Mouse (Mus musculus) left cerebral cortex, adult 2 months (tissue): ENCODE measurements at regions not wholly inside any gene's neighbourhood (a gene's known extent, or its start where the extent isn't known, plus 50 kb on each side); places are given as distances from the start of the nearest gene placed in this dataset.

Experiments used
- DNase-seq, 2 experiments: peaks; one replicate each; pipeline ENCODE4 v3.0.0; 2021 to 2022; ENCODE audit warnings: low spot score in 2 of 2, mixed read lengths in 1 of 2; ENCODE audit errors: extremely low spot score in 1 of 2
- H3K27ac ChIP-seq: fragments of 200-600 bp; 2 replicates; pipeline ENCODE4 v1.8.1; 2022
- H3K4me3 ChIP-seq: fragments of 200-600 bp; 2 replicates; pipeline ENCODE4 v1.8.1; 2022
- CTCF ChIP-seq: fragments of 200-600 bp; IDR thresholded peaks from 2 replicates; pipeline ENCODE4 v1.8.1; 2022; ENCODE audit warnings: antibody characterized with exemption, mild to moderate bottlenecking, moderate library complexity
- intact Hi-C: fragments of 180-260 bp; cut with DNase I; formaldehyde crosslinking; loops from one replicate; pipeline ENCODE4 v1.15.1; 2025

- no peak for DNase-seq
- intact Hi-C loops = no loop called here
- no peak overlapping the region for H3K4me3 ChIP-seq
- no peak overlapping the region for H3K27ac ChIP-seq
- no peak for TF ChIP-seq CTCF
Measured at GRCm38 (mm10) chr6:52105031-52105593, 53.0 kb downstream of the Hoxa1 start.

- intact Hi-C loops = no loop called here
- TF ChIP-seq CTCF = no peak
- H3K27ac ChIP-seq = no peak overlapping the region
- DNase-seq = no peak
- no peak overlapping the region for H3K4me3 ChIP-seq
Measured at GRCm38 (mm10) chr6:52104141-52104540, 54.0 kb downstream of the Hoxa1 start.

GRCm38 (mm10) chr6:52103661-52104060, 54.5 kb downstream of the Hoxa1 start:
- intact Hi-C loops = no loop called here
- DNase-seq = no peak
- no peak overlapping the region for H3K4me3 ChIP-seq
- H3K27ac ChIP-seq = no peak overlapping the region
- TF ChIP-seq CTCF = no peak

GRCm38 (mm10) chr6:52102699-52103098, 55.4 kb downstream of the Hoxa1 start:
- no peak for DNase-seq
- Histone ChIP-seq H3K4me3 (no peak overlapping the region), H3K27ac (no peak overlapping the region)
- no peak for TF ChIP-seq CTCF
- intact Hi-C loops = no loop called here

- intact Hi-C loops = no loop called here
- TF ChIP-seq CTCF = no peak
- Histone ChIP-seq H3K4me3 (no peak overlapping the region), H3K27ac (no peak overlapping the region)
- no peak for DNase-seq
Measured at GRCm38 (mm10) chr6:52102179-52102578, 55.9 kb downstream of the Hoxa1 start.

- H3K27ac ChIP-seq = no peak overlapping the region
Measured at GRCm38 (mm10) chr6:52101209-52101608, 56.9 kb downstream of the Hoxa1 start.

GRCm38 (mm10) chr6:52098851-52099250, 59.3 kb downstream of the Hoxa1 start:
- TF ChIP-seq CTCF = no peak
- DNase-seq = no peak
- intact Hi-C loops = no loop called here
- no peak overlapping the region for H3K27ac ChIP-seq
- no peak overlapping the region for H3K4me3 ChIP-seq

More at GRCm38 (mm10) chr6:52101209-52101608, 56.9 kb downstream of the Hoxa1 start:
- TF ChIP-seq CTCF = no peak
- no peak for DNase-seq
- no peak overlapping the region for H3K4me3 ChIP-seq
- intact Hi-C loops = no loop called here

GRCm38 (mm10) chr6:52095575-52095974, 62.5 kb downstream of the Hoxa1 start:
- intact Hi-C loops = no loop called here
- Histone ChIP-seq H3K4me3 (no peak overlapping the region), H3K27ac (no peak overlapping the region)
- TF ChIP-seq CTCF = no peak
- no peak for DNase-seq

GRCm38 (mm10) chr6:52091445-52091844, 66.7 kb downstream of the Hoxa1 start:
- H3K4me3 ChIP-seq = no peak overlapping the region
- intact Hi-C loops = no loop called here

GRCm38 (mm10) chr6:52085932-52086643, 72.0 kb downstream of the Hoxa1 start:
- no peak for TF ChIP-seq CTCF
- no peak overlapping the region for H3K4me3 ChIP-seq
- H3K27ac ChIP-seq = no peak overlapping the region
- no peak for DNase-seq
- intact Hi-C loops = no loop called here

More at GRCm38 (mm10) chr6:52091445-52091844, 66.7 kb downstream of the Hoxa1 start:
- DNase-seq = no peak
- TF ChIP-seq CTCF = no peak
- no peak overlapping the region for H3K27ac ChIP-seq

GRCm38 (mm10) chr6:52084622-52085021, 72.3 kb upstream of the Skap2 start:
- no peak overlapping the region for H3K27ac ChIP-seq
- no peak for TF ChIP-seq CTCF
- intact Hi-C loops = no loop called here
- DNase-seq = no peak
- no peak overlapping the region for H3K4me3 ChIP-seq

GRCm38 (mm10) chr6:52079501-52079900, 67.2 kb upstream of the Skap2 start:
- TF ChIP-seq CTCF = no peak
- Histone ChIP-seq H3K4me3 (no peak overlapping the region), H3K27ac (no peak overlapping the region)
- DNase-seq = no peak
- intact Hi-C loops = no loop called here
